Mouse (Mus musculus) splenic B cell, adult 2 months (primary cell): ENCODE measurements at regions not wholly inside any gene's neighbourhood (a gene's known extent, or its start where the extent isn't known, plus 50 kb on each side); places are given as distances from the start of the nearest gene placed in this dataset.

Source experiments
- DNase-seq: peaks from one replicate; pipeline ENCODE4 v3.0.0-alpha.2; 2011; ENCODE audit warnings: low read depth, low spot score
- H3K27me3 ChIP-seq: 2 replicates; pipeline ENCODE4 v1.6.1; 2012; ENCODE audit warnings: mild to moderate bottlenecking, low read length, moderate library complexity, mixed read lengths; ENCODE audit not compliant: control insufficient read depth, poor library complexity, insufficient read depth, severe bottlenecking
- H3K36me3 ChIP-seq: 2 replicates; pipeline ENCODE4 v1.6.1; 2012; ENCODE audit warnings: mild to moderate bottlenecking, low read length, moderate library complexity, mixed read lengths; ENCODE audit not compliant: control insufficient read depth, poor library complexity, insufficient read depth, severe bottlenecking

GRCm38 (mm10) chr8:8457536-8457935 is 203.5 kb downstream of the Efnb2 start:
- no peak for DNase-seq
- Histone ChIP-seq H3K36me3 (no peaks in the 10 kb centered on the region), H3K27me3 (no peaks in the 10 kb centered on the region)

- no peak for DNase-seq
- H3K36me3 ChIP-seq: no peaks in the 10 kb centered on the region
- no peaks in the 10 kb centered on the region for H3K27me3 ChIP-seq
These were observed 207.1 kb downstream of the Efnb2 start for GRCm38 (mm10) chr8:8453944-8454343.

- Histone ChIP-seq H3K36me3 (no peaks in the 10 kb centered on the region), H3K27me3 (no peaks in the 10 kb centered on the region)
- no peak for DNase-seq
These were observed 208.8 kb downstream of the Efnb2 start for GRCm38 (mm10) chr8:8452226-8452625.

GRCm38 (mm10) chr8:8448911-8449310 is 212.1 kb downstream of the Efnb2 start:
- Histone ChIP-seq H3K27me3 (no peaks in the 10 kb centered on the region), H3K36me3 (no peaks in the 10 kb centered on the region)
- DNase-seq: no peak

GRCm38 (mm10) chr8:8441568-8441967 is 219.5 kb downstream of the Efnb2 start:
- no peaks in the 10 kb centered on the region for H3K36me3 ChIP-seq
- no peak for DNase-seq
- H3K27me3 ChIP-seq: no peaks in the 10 kb centered on the region

GRCm38 (mm10) chr8:8440903-8441302 is 220.1 kb downstream of the Efnb2 start:
- Histone ChIP-seq H3K27me3 (no peaks in the 10 kb centered on the region), H3K36me3 (no peaks in the 10 kb centered on the region)
- no peak for DNase-seq

- no peak for DNase-seq
- no peaks in the 10 kb centered on the region for H3K27me3 ChIP-seq
- no peaks in the 10 kb centered on the region for H3K36me3 ChIP-seq
These were observed 234.8 kb downstream of the Efnb2 start for GRCm38 (mm10) chr8:8426201-8426600.

GRCm38 (mm10) chr8:8423443-8423842 is 237.6 kb downstream of the Efnb2 start:
- no peaks in the 10 kb centered on the region for H3K36me3 ChIP-seq
- H3K27me3 ChIP-seq: no peaks in the 10 kb centered on the region
- no peak for DNase-seq

- H3K27me3 ChIP-seq: no peaks in the 10 kb centered on the region
- no peak for DNase-seq
- H3K36me3 ChIP-seq: no peaks in the 10 kb centered on the region
These were observed 239.3 kb downstream of the Efnb2 start for GRCm38 (mm10) chr8:8421713-8422112.

- Histone ChIP-seq H3K27me3 (no peaks in the 10 kb centered on the region), H3K36me3 (no peaks in the 10 kb centered on the region)
- DNase-seq: no peak
These were observed 241.4 kb downstream of the Efnb2 start for GRCm38 (mm10) chr8:8419360-8420330.

GRCm38 (mm10) chr8:8418929-8419328 is 242.1 kb downstream of the Efnb2 start:
- Histone ChIP-seq H3K36me3 (no peaks in the 10 kb centered on the region), H3K27me3 (no peaks in the 10 kb centered on the region)
- no peak for DNase-seq

- H3K36me3 ChIP-seq: no peaks in the 10 kb centered on the region
- no peaks in the 10 kb centered on the region for H3K27me3 ChIP-seq
- no peak for DNase-seq
These were observed 242.5 kb downstream of the Efnb2 start for GRCm38 (mm10) chr8:8418525-8418924.

- H3K36me3 ChIP-seq: no peaks in the 10 kb centered on the region
- no peak for DNase-seq
- no peaks in the 10 kb centered on the region for H3K27me3 ChIP-seq
These were observed 244.8 kb downstream of the Efnb2 start for GRCm38 (mm10) chr8:8416092-8416701.

- no peak for DNase-seq
- H3K36me3 ChIP-seq: no peaks in the 10 kb centered on the region
- no peaks in the 10 kb centered on the region for H3K27me3 ChIP-seq
These were observed 253.7 kb downstream of the Efnb2 start for GRCm38 (mm10) chr8:8407357-8407756.

GRCm38 (mm10) chr8:8403410-8403809 is 257.6 kb downstream of the Efnb2 start:
- Histone ChIP-seq H3K27me3 (no peaks in the 10 kb centered on the region), H3K36me3 (no peaks in the 10 kb centered on the region)
- DNase-seq: no peak
